Mouse (Mus musculus): ENCODE results near the gene Rpl36. TPM values are rescaled to one million over a fixed set of nuclear protein-coding genes. Genes with fewer than 3 reads are reported as not detected.

Rpl36 gene
- polyA plus RNA-seq (2014; fragmentation: Nextera tagmentation; extraction: Ambion mirVana): 2,108 and 2,211 TPM in 2 replicates

DNA sequence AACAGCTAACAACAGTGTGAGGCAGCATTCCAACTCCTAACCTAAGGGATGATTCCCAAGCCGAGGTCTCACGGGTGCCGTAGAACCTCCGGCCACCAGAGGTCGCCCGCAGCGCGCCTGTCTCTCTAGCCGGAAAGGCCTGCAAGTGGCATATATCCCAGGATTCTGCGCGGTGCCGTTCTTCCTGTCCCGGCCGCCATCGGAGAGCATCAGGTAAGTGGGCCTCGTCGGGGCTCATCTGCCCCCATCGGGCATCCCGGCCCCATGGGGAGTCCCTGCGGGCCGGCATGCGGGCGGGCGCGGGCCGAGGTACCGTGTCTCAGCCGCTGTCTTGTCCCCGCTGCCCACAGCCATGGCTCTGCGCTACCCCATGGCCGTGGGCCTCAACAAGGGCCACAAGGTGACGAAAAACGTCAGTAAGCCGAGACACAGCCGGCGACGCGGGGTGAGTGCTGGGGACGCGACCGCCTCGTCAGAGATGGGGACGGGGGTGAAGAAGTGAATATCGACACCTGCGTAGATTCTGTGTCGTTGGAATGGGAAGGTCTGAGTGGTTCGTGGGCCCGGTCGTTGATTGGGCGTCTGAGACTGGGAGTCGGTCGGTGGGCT is at the start of gene Rpl36:
Gene Rpl36 (plus strand): TSS at position 181 of the 609 bp plus-strand sequence.
- H3K9me3 ChIP-seq (ENCODE audit: control insufficient read depth, low read length): no peaks in the 10 kb centered on the region
- peaks cover 37% of the 10 kb centered on the region for H3K4me1 ChIP-seq (replicated peaks; ENCODE audit: control insufficient read depth, insufficient read depth, low read length)
- H3K27ac ChIP-seq (ENCODE audit: low read depth, low read length): peak within 1 kb of the TSS; percentile 91
- ATAC-seq (replicated peaks; ENCODE audit: low FRiP score) (peak; percentile 41), DNase-seq (ENCODE audit: low spot score) (peak; percentile 94)
- H3K4me3 ChIP-seq (ENCODE audit: low read depth, low read length): peak within 1 kb of the TSS; percentile 82
- peak within 1 kb of the TSS; percentile 90 for H3K9ac ChIP-seq (ENCODE audit: low read depth, low read length)
- WGBS: under 1% methylated on average over 52 of the region's 52 CpGs
- H3K4me2 ChIP-seq: peak within 1 kb of the TSS; percentile 99
- H3K36me3 ChIP-seq (ENCODE audit: control insufficient read depth, insufficient read depth, low read length): peaks cover 42% of the 10 kb centered on the region
- H3K27me3 ChIP-seq (replicated peaks; ENCODE audit: control insufficient read depth, insufficient read depth, low read length): no peaks in the 10 kb centered on the region

DNA sequence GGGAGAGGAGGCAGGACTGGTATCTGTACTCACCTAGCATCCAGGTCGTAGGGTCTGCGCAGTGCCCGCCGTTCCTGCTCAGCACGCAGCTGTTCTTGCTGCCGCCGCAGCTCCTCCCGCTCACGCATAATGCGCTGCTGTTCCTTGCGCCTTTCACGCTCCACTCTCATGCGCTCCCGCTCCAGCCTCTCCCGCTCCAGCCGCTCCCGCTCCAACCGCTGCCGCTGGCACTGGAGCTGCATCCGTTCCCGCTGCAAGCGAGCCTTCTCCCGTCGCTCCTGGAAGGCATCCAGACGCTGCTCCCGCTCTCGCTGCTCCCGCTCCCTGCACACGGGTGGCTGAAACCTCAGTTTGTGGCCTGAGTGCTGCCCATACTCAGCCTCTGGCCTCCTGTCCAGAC is 46.9 kb upstream of the Rpl36 start:
- H3K9me3 ChIP-seq (ENCODE audit: control insufficient read depth, low read length): no peaks in the 10 kb centered on the region
- peaks cover 86% of the 10 kb centered on the region for H3K36me3 ChIP-seq (ENCODE audit: control insufficient read depth, insufficient read depth, low read length)
- no peak overlapping the region for H3K27ac ChIP-seq (ENCODE audit: low read depth, low read length)
- 94% methylated on average over 29 of the region's 29 CpGs for WGBS
- no peak for ATAC-seq (replicated peaks; ENCODE audit: low FRiP score)
- DNase-seq (ENCODE audit: low spot score): no peak
- no peak overlapping the region for H3K4me2 ChIP-seq
- no peak overlapping the region for H3K9ac ChIP-seq (ENCODE audit: low read depth, low read length)
- no peak overlapping the region for H3K4me3 ChIP-seq (ENCODE audit: low read depth, low read length)
- no peaks in the 10 kb centered on the region for H3K27me3 ChIP-seq (replicated peaks; ENCODE audit: control insufficient read depth, insufficient read depth, low read length)
- no peaks in the 10 kb centered on the region for H3K4me1 ChIP-seq (replicated peaks; ENCODE audit: control insufficient read depth, insufficient read depth, low read length)

DNA sequence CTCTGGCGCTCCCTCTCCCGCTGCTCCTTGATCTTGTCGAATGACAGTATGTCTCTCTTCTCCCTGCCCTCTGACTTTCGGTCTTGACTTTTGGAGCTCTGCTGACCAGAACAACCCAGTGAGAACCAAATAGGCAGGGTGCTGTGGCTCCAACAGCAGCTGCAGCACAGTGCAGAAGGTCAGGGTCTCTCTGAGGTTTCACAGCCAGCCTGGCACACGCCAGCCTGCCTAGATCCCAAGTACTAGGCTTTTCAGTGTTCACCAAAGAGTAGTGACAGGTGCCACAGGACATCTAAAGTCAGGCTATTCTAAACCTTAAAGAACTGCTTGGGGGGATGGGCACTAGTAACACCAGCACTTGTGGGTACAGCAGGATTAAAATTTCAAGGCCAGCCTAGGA is 46.3 kb upstream of the Rpl36 start:
- 92% methylated on average over 5 of the region's 5 CpGs for WGBS

DNA sequence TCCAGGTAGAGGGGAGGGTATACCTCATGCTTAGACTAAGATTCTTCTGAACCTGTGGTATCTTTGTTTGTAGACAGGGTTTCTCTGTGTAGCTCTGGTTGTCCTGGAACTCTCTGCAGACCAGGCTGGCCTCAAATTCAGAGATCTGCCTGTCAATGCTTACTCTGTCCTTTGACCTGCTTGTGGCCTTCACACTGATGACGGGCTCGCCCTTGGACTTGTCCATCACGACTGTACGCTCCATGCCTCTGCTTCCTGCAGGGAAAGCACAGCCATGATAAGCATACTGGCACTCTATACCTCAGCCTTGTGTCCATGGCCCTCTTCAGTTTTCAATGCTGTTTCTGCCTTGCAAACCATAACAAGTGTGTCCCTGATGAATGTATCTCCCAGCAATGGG is 45.8 kb upstream of the Rpl36 start:
- no peak overlapping the region for H3K4me2 ChIP-seq
- DNase-seq (ENCODE audit: low spot score): no peak
- WGBS: 85% methylated on average over 4 of the region's 4 CpGs

More for the DNA sequence above, 46.3 kb upstream of the Rpl36 start:
- DNase-seq (ENCODE audit: low spot score) (no peak), ATAC-seq (replicated peaks; ENCODE audit: low FRiP score) (no peak)
- Histone ChIP-seq H3K4me3 (ENCODE audit: low read depth, low read length) (no peak overlapping the region), H3K4me2 (no peak overlapping the region), H3K9ac (ENCODE audit: low read depth, low read length) (no peak overlapping the region), H3K4me1 (replicated peaks; ENCODE audit: control insufficient read depth, insufficient read depth, low read length) (no peaks in the 10 kb centered on the region), H3K9me3 (ENCODE audit: control insufficient read depth, low read length) (no peaks in the 10 kb centered on the region), H3K27ac (ENCODE audit: low read depth, low read length) (no peak overlapping the region), H3K36me3 (ENCODE audit: control insufficient read depth, insufficient read depth, low read length) (peaks cover 86% of the 10 kb centered on the region), H3K27me3 (replicated peaks; ENCODE audit: control insufficient read depth, insufficient read depth, low read length) (no peaks in the 10 kb centered on the region)

DNA sequence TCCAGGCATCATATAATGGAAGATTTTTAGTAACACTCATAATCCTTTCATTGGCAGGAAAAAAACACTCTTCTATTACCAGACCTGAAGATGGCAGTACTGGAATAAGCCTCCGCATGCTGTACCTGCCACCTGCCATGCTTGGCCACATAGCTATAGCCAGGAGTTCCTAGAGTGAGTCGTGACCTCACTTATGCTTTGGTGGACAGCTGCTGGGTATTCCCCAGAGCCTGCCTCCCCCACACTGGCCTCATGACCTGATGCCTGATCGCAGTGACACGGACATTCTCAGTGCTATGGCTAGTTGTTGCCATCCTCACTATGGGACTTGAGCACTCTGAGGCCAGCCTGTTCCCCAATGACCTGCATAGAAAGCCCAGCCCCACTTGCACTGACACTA is 42.9 kb upstream of the Rpl36 start:
- no peak overlapping the region for H3K9ac ChIP-seq (ENCODE audit: low read depth, low read length)
- peaks cover 81% of the 10 kb centered on the region for H3K36me3 ChIP-seq (ENCODE audit: control insufficient read depth, insufficient read depth, low read length)
- H3K27me3 ChIP-seq (replicated peaks; ENCODE audit: control insufficient read depth, insufficient read depth, low read length): no peaks in the 10 kb centered on the region
- no peak for ATAC-seq (replicated peaks; ENCODE audit: low FRiP score)
- WGBS: 93% methylated on average over 4 of the region's 4 CpGs
- no peak for DNase-seq (ENCODE audit: low spot score)
- H3K27ac ChIP-seq (ENCODE audit: low read depth, low read length): no peak overlapping the region
- H3K4me2 ChIP-seq: no peak overlapping the region
- no peaks in the 10 kb centered on the region for H3K4me1 ChIP-seq (replicated peaks; ENCODE audit: control insufficient read depth, insufficient read depth, low read length)
- no peaks in the 10 kb centered on the region for H3K9me3 ChIP-seq (ENCODE audit: control insufficient read depth, low read length)
- no peak overlapping the region for H3K4me3 ChIP-seq (ENCODE audit: low read depth, low read length)

More for the DNA sequence above, 45.8 kb upstream of the Rpl36 start:
- no peaks in the 10 kb centered on the region for H3K27me3 ChIP-seq (replicated peaks; ENCODE audit: control insufficient read depth, insufficient read depth, low read length)
- peaks cover 86% of the 10 kb centered on the region for H3K36me3 ChIP-seq (ENCODE audit: control insufficient read depth, insufficient read depth, low read length)
- no peak overlapping the region for H3K4me3 ChIP-seq (ENCODE audit: low read depth, low read length)
- H3K9ac ChIP-seq (ENCODE audit: low read depth, low read length): no peak overlapping the region
- no peaks in the 10 kb centered on the region for H3K9me3 ChIP-seq (ENCODE audit: control insufficient read depth, low read length)
- H3K27ac ChIP-seq (ENCODE audit: low read depth, low read length): no peak overlapping the region
- no peak for ATAC-seq (replicated peaks; ENCODE audit: low FRiP score)
- H3K4me1 ChIP-seq (replicated peaks; ENCODE audit: control insufficient read depth, insufficient read depth, low read length): no peaks in the 10 kb centered on the region

DNA sequence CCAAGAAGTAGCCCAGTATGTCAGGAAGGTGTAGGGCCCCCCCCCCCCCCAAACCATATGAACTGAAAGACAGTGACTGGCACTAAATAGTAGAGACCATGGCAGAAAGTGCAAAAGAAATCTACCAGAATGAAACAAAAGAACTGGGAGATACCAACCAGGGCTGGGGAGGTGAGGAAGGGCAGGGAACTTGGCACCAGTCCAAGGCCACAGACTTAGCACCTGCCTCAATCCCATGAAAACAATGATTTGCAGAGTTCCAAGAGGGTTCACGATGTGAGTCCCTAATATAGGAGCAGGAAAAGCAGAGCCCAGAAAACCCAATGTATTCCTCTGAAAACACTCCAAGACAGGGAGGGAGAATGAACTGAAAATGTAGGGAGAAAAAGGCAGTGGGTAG is 41.1 kb upstream of the Rpl36 start:
- no peak for ATAC-seq (replicated peaks; ENCODE audit: low FRiP score)
- Histone ChIP-seq H3K27ac (ENCODE audit: low read depth, low read length) (no peak overlapping the region), H3K27me3 (replicated peaks; ENCODE audit: control insufficient read depth, insufficient read depth, low read length) (no peaks in the 10 kb centered on the region), H3K36me3 (ENCODE audit: control insufficient read depth, insufficient read depth, low read length) (peaks cover 77% of the 10 kb centered on the region), H3K9ac (ENCODE audit: low read depth, low read length) (no peak overlapping the region), H3K4me2 (no peak overlapping the region), H3K4me1 (replicated peaks; ENCODE audit: control insufficient read depth, insufficient read depth, low read length) (no peaks in the 10 kb centered on the region), H3K9me3 (ENCODE audit: control insufficient read depth, low read length) (no peaks in the 10 kb centered on the region), H3K4me3 (ENCODE audit: low read depth, low read length) (no peak overlapping the region)
- DNase-seq (ENCODE audit: low spot score): no peak
- 94% methylated on average over 1 of the region's 1 CpGs for WGBS

DNA sequence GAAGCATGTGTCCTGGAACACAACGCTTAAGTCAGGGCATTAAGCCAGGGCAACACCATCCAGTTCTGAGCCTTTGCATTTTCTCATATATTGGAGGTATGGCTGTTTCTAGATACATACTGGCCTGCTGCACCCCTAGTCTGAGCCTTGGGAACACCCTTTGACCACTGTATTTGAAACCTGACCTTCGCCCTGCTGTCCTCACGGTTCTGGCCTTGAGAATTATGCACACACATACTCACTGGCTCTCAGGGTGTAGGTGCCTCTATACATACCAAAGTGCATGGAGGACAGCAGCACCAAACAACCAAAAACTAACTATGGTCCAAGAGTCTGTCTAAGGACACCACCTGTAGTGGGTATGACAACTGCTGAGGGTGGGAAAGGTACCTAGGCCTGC is 40.3 kb upstream of the Rpl36 start:
- DNase-seq (ENCODE audit: low spot score) (no peak), ATAC-seq (replicated peaks; ENCODE audit: low FRiP score) (no peak)
- Histone ChIP-seq H3K4me2 (no peak overlapping the region), H3K27ac (ENCODE audit: low read depth, low read length) (no peak overlapping the region), H3K4me3 (ENCODE audit: low read depth, low read length) (no peak overlapping the region), H3K9ac (ENCODE audit: low read depth, low read length) (no peak overlapping the region), H3K9me3 (ENCODE audit: control insufficient read depth, low read length) (no peaks in the 10 kb centered on the region), H3K4me1 (replicated peaks; ENCODE audit: control insufficient read depth, insufficient read depth, low read length) (no peaks in the 10 kb centered on the region), H3K27me3 (replicated peaks; ENCODE audit: control insufficient read depth, insufficient read depth, low read length) (no peaks in the 10 kb centered on the region), H3K36me3 (ENCODE audit: control insufficient read depth, insufficient read depth, low read length) (peaks cover 83% of the 10 kb centered on the region)
- 93% methylated on average over 3 of the region's 3 CpGs for WGBS

DNA sequence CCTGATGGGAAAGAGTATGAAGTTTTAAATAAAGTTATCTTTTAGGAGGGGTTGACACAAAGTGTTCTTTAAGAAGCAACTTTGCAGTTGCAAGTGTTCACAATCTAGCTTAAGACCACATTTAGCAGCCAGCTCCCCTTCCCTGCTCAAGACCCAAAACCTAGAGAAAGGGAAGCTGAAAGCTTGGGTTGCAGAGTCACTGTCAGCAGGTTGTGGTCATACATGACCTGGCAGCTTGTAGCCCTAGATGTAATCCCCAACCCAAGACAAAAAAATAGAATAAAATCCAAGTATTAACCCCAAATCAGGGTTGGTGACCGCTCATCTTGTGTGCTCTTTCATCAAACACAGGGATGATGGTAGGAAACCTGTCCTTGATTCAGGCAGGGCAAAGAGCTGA is 30.1 kb upstream of the Rpl36 start:
- Histone ChIP-seq H3K9ac (ENCODE audit: low read depth, low read length) (peak overlapping the region; percentile 78), H3K27me3 (replicated peaks; ENCODE audit: control insufficient read depth, insufficient read depth, low read length) (no peaks in the 10 kb centered on the region), H3K4me2 (peak overlapping the region; percentile 90), H3K4me1 (replicated peaks; ENCODE audit: control insufficient read depth, insufficient read depth, low read length) (peaks cover 30% of the 10 kb centered on the region), H3K9me3 (ENCODE audit: control insufficient read depth, low read length) (no peaks in the 10 kb centered on the region), H3K27ac (ENCODE audit: low read depth, low read length) (peak overlapping the region; percentile 85; the same call in 1 of the 2 replicates), H3K4me3 (ENCODE audit: low read depth, low read length) (peak overlapping the region; percentile 86), H3K36me3 (ENCODE audit: control insufficient read depth, insufficient read depth, low read length) (peaks cover 48% of the 10 kb centered on the region)
- 74% methylated on average over 1 of the region's 1 CpGs for WGBS
- DNase-seq (ENCODE audit: low spot score): no peak
- ATAC-seq (replicated peaks; ENCODE audit: low FRiP score): no peak

DNA sequence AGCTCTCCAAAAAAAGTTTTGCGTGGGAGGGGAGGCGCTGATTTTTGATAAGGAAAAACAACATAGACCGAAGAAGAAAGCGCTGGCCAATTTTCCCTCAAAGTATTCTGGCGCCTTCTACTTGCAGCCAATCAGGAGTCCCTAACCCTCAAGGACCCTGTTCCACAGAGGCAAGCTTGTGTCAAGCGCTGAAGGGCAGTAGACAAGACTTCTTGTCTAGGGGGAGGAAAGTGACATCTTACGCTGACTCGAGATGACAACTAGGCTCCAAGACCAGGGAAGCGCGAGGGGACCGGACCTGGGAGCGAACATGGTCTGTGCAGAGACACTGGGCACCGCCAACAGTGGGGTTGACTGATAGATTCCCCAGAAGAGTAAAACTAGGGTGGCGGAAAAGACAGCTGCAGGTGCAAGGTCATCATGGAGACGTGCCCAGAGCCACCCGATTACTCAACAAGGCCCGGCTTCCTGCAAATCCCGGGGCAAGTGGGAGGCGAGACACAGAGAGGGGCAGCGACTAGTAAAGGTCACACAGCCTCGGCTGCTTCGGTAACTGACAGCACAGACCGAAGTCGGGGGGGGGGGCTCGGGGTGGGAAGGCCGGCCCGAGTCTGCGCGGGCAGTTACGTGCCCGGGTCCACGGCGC is 29.5 kb upstream of the Rpl36 start:
- no peaks in the 10 kb centered on the region for H3K9me3 ChIP-seq (ENCODE audit: control insufficient read depth, low read length)
- H3K27ac ChIP-seq (ENCODE audit: low read depth, low read length): peak overlapping the region; percentile 85
- ATAC-seq (replicated peaks; ENCODE audit: low FRiP score) (no peak), DNase-seq (ENCODE audit: low spot score) (no peak)
- H3K27me3 ChIP-seq (replicated peaks; ENCODE audit: control insufficient read depth, insufficient read depth, low read length): no peaks in the 10 kb centered on the region
- H3K36me3 ChIP-seq (ENCODE audit: control insufficient read depth, insufficient read depth, low read length): peaks cover 48% of the 10 kb centered on the region
- H3K4me3 ChIP-seq (ENCODE audit: low read depth, low read length): peak overlapping the region; percentile 86
- H3K4me2 ChIP-seq: peak overlapping the region; percentile 90
- peaks cover 30% of the 10 kb centered on the region for H3K4me1 ChIP-seq (replicated peaks; ENCODE audit: control insufficient read depth, insufficient read depth, low read length)
- H3K9ac ChIP-seq (ENCODE audit: low read depth, low read length): peak overlapping the region; percentile 78
- under 1% methylated on average over 33 of the region's 33 CpGs for whole genome bisulfite sequencing
